In the genomic region with DNA sequence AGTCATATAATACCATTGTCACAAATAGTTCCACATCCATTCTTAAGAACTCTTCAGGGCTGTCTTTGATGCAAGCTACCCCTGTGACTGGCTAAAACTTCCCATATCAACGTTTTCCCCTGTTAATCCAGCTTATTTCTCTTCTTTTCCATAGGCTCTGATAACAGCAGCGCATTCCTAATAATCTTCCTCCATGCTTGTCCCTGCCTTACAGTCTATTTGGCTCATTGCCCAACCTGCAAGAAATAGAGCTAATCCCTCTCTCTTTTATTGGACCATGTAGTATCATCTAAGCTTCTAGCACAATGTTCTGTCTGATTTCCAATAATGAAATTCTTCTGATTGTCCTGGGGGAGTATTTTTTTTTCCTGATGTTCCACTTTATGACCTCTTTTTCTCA, we compare ENCODE assay signal across 24 mouse cellular contexts.
DNase-seq lines count a peak whose midpoint lies in the region; ATAC-seq and TF ChIP-seq lines count a peak whose summit lies in the region.
"Had no signal": no experiment of that assay in that cellular context is flagged by ENCODE, and none has a peak within 500 bp of the region (broad histone marks: within the 10 kb centered on the region; RNA-seq: fewer than 3 reads in every experiment).

No protein-coding gene starts in this region.

- H3K9me3 ChIP-seq in hindbrain, postnatal 0 days (ENCODE audit: low read length), result no peaks in the 10 kb centered on the region
- H3K9me3 ChIP-seq in hindbrain, embryonic 16.5 days (ENCODE audit: control insufficient read depth, low read length), result no peaks in the 10 kb centered on the region
- no peaks in the 10 kb centered on the region for H3K9me3 ChIP-seq in midbrain, embryonic 15.5 days
- H3K9me3 ChIP-seq in midbrain, embryonic 11.5 days (ENCODE audit: control insufficient read depth, low read length), result no peaks in the 10 kb centered on the region
- no peaks in the 10 kb centered on the region for H3K9me3 ChIP-seq in neural tube, embryonic 15.5 days (replicated peaks)
- H3K9me3 ChIP-seq: embryonic facial prominence, embryonic 12.5 days; embryonic facial prominence, embryonic 15.5 days; heart, embryonic 12.5 days; heart, embryonic 15.5 days; hindbrain, embryonic 12.5 days had no signal

- no peak overlapping the region for H3K9ac ChIP-seq in hindbrain, postnatal 0 days (replicated peaks; ENCODE audit: low read length)
- no peak overlapping the region for H3K9ac ChIP-seq in hindbrain, embryonic 16.5 days (ENCODE audit: low read depth, low read length)
- no peak overlapping the region for H3K9ac ChIP-seq in midbrain, embryonic 15.5 days
- H3K9ac ChIP-seq in midbrain, embryonic 11.5 days (ENCODE audit: low read length), result no peak overlapping the region
- H3K9ac ChIP-seq in neural tube, embryonic 15.5 days (replicated peaks), result no peak overlapping the region
- H3K9ac ChIP-seq: embryonic facial prominence, embryonic 12.5 days; embryonic facial prominence, embryonic 15.5 days; forebrain, postnatal 0 days; heart, embryonic 12.5 days; heart, embryonic 15.5 days; hindbrain, embryonic 12.5 days had no signal

- no peaks in the 10 kb centered on the region for H3K36me3 ChIP-seq in hindbrain, postnatal 0 days (ENCODE audit: insufficient read depth, low read length)
- H3K36me3 ChIP-seq in hindbrain, embryonic 16.5 days (ENCODE audit: control insufficient read depth, insufficient read depth, low read length), result no peaks in the 10 kb centered on the region
- H3K36me3 ChIP-seq in midbrain, embryonic 15.5 days (replicated peaks), result no peaks in the 10 kb centered on the region
- H3K36me3 ChIP-seq in midbrain, embryonic 11.5 days (ENCODE audit: control insufficient read depth, insufficient read depth, low read length), result no peaks in the 10 kb centered on the region
- H3K36me3 ChIP-seq in neural tube, embryonic 15.5 days, result no peaks in the 10 kb centered on the region
- H3K36me3 ChIP-seq: embryonic facial prominence, embryonic 12.5 days; embryonic facial prominence, embryonic 15.5 days; heart, embryonic 12.5 days; heart, embryonic 15.5 days; hindbrain, embryonic 12.5 days had no signal

- WGBS in hindbrain, postnatal 0 days, result 77% methylated on average over 2 of the region's 2 CpGs
- WGBS in hindbrain, embryonic 16.5 days, result 69% methylated on average over 2 of the region's 2 CpGs
- 52% methylated on average over 2 of the region's 2 CpGs for WGBS in midbrain, embryonic 15.5 days
- 78% methylated on average over 2 of the region's 2 CpGs for WGBS in midbrain, embryonic 11.5 days
- 64% methylated on average over 2 of the region's 2 CpGs for WGBS in neural tube, embryonic 15.5 days

- no peak for ATAC-seq in hindbrain, postnatal 0 days
- no peak for ATAC-seq in hindbrain, embryonic 16.5 days
- ATAC-seq in midbrain, embryonic 15.5 days (replicated peaks), result 0 out of 2 replicates have a peak, but pooled peaks have one; percentile 39
- ATAC-seq in midbrain, embryonic 11.5 days (ENCODE audit: low FRiP score), result no peak
- ATAC-seq in neural tube, embryonic 15.5 days (ENCODE audit: low FRiP score), result peak; percentile 45; the same call in 1 of the 2 replicates
- no peak for ATAC-seq in CD4-positive, CD25-positive, alpha-beta regulatory T cell, adult 4 months
- ATAC-seq: activated CD4-positive, CD25-positive, alpha-beta regulatory T cell, adult 4 months; forebrain, embryonic 14.5 days; forebrain, postnatal 0 days had no signal

- no peak overlapping the region for H3K27ac ChIP-seq in hindbrain, postnatal 0 days
- H3K27ac ChIP-seq in hindbrain, embryonic 16.5 days (ENCODE audit: low read depth, low read length), result no peak overlapping the region
- H3K27ac ChIP-seq in midbrain, embryonic 15.5 days, result no peak overlapping the region
- no peak overlapping the region for H3K27ac ChIP-seq in midbrain, embryonic 11.5 days (ENCODE audit: low read depth, low read length)
- no peak overlapping the region for H3K27ac ChIP-seq in neural tube, embryonic 15.5 days (replicated peaks)
- H3K27ac ChIP-seq: embryonic facial prominence, embryonic 12.5 days; embryonic facial prominence, embryonic 15.5 days; gastrocnemius, adult 2 months; heart, embryonic 15.5 days; hindbrain, embryonic 12.5 days had no signal

- no peak overlapping the region for H3K4me3 ChIP-seq in hindbrain, postnatal 0 days (ENCODE audit: low read length)
- no peak overlapping the region for H3K4me3 ChIP-seq in hindbrain, embryonic 16.5 days (ENCODE audit: low read length)
- no peak overlapping the region for H3K4me3 ChIP-seq in midbrain, embryonic 15.5 days
- no peak overlapping the region for H3K4me3 ChIP-seq in midbrain, embryonic 11.5 days (ENCODE audit: low read depth, low read length)
- no peak overlapping the region for H3K4me3 ChIP-seq in neural tube, embryonic 15.5 days (replicated peaks)
- H3K4me3 ChIP-seq: embryonic facial prominence, embryonic 12.5 days; embryonic facial prominence, embryonic 15.5 days; gastrocnemius, adult 2 months; heart, embryonic 12.5 days; heart, embryonic 15.5 days; hindbrain, embryonic 12.5 days had no signal

- no peaks in the 10 kb centered on the region; the same call in 1 of the 2 replicates for H3K4me1 ChIP-seq in hindbrain, postnatal 0 days (ENCODE audit: insufficient read depth, low read length)
- no peaks in the 10 kb centered on the region for H3K4me1 ChIP-seq in hindbrain, embryonic 16.5 days (ENCODE audit: control insufficient read depth, insufficient read depth, low read depth, low read length)
- H3K4me1 ChIP-seq in midbrain, embryonic 15.5 days, result no peaks in the 10 kb centered on the region
- H3K4me1 ChIP-seq in midbrain, embryonic 11.5 days (ENCODE audit: control insufficient read depth, insufficient read depth, low read length), result no peaks in the 10 kb centered on the region
- no peaks in the 10 kb centered on the region for H3K4me1 ChIP-seq in neural tube, embryonic 15.5 days
- H3K4me1 ChIP-seq: embryonic facial prominence, embryonic 15.5 days; heart, embryonic 12.5 days; heart, embryonic 15.5 days; hindbrain, embryonic 12.5 days had no signal

- H3K4me2 ChIP-seq in hindbrain, postnatal 0 days (ENCODE audit: low read depth, low read length), result no peak overlapping the region
- H3K4me2 ChIP-seq in hindbrain, embryonic 16.5 days (ENCODE audit: low read length), result no peak overlapping the region
- no peak overlapping the region for H3K4me2 ChIP-seq in midbrain, embryonic 15.5 days
- no peak overlapping the region for H3K4me2 ChIP-seq in midbrain, embryonic 11.5 days
- no peak overlapping the region for H3K4me2 ChIP-seq in neural tube, embryonic 15.5 days
- H3K4me2 ChIP-seq: embryonic facial prominence, embryonic 12.5 days; embryonic facial prominence, embryonic 15.5 days; heart, embryonic 12.5 days; heart, embryonic 15.5 days; hindbrain, embryonic 12.5 days had no signal

- TF ChIP-seq CTCF in hindbrain, postnatal 0 days (IDR thresholded peaks at IDR 0.05; ENCODE audit: low read depth), result no peak

- DNase-seq in hindbrain, postnatal 0 days (ENCODE audit: low spot score), result peak; percentile 29
- no peak for DNase-seq in midbrain, embryonic 11.5 days (ENCODE audit: low spot score, missing footprints)
- DNase-seq: adrenal gland, adult 8-10 months; adrenal gland, postnatal 25 days; cerebellum, adult 18-20 months; cerebellum, adult 9-10 months; cerebellum, postnatal 14 days; forebrain, postnatal 0 days; gastrocnemius, adult 2 months; gastrocnemius, postnatal 14 days; heart, adult 18-20 months; heart, postnatal 14 days; heart, postnatal 4 days had no signal

- H3K27me3 ChIP-seq in hindbrain, postnatal 0 days (ENCODE audit: insufficient read depth, low read length), result no peaks in the 10 kb centered on the region
- no peaks in the 10 kb centered on the region for H3K27me3 ChIP-seq in hindbrain, embryonic 16.5 days (replicated peaks; ENCODE audit: control insufficient read depth, insufficient read depth, low read length)
- H3K27me3 ChIP-seq in midbrain, embryonic 15.5 days (replicated peaks), result no peaks in the 10 kb centered on the region
- H3K27me3 ChIP-seq in midbrain, embryonic 11.5 days (ENCODE audit: control insufficient read depth, insufficient read depth, low read length), result no peaks in the 10 kb centered on the region
- no peaks in the 10 kb centered on the region for H3K27me3 ChIP-seq in neural tube, embryonic 15.5 days (replicated peaks)
- H3K27me3 ChIP-seq: embryonic facial prominence, embryonic 12.5 days; embryonic facial prominence, embryonic 15.5 days; heart, embryonic 12.5 days; heart, embryonic 15.5 days; hindbrain, embryonic 12.5 days had no signal

Comparison
In these comparisons a context has a peak if more than half of its experiments do, and no peak if none do; other contexts are left out.
1. ATAC-seq: peak in midbrain, embryonic 15.5 days (single experiment) and neural tube, embryonic 15.5 days (single experiment); none in hindbrain, postnatal 0 days (single experiment), hindbrain, embryonic 16.5 days (single experiment), midbrain, embryonic 11.5 days (single experiment) and CD4-positive, CD25-positive, alpha-beta regulatory T cell, adult 4 months (single experiment).